Mouse (Mus musculus) small intestine, adult 10 weeks (tissue): ENCODE results near the gene Pgap2. TPM values are rescaled to one million over a fixed set of nuclear protein-coding genes. Genes with fewer than 3 reads are reported as not detected.

ENCODE experiments used
- polyA plus RNA-seq: library from polyadenylated mRNA; stranded (reverse); fragments of 350-450 nt; fragmentation: Illumina TruSeq; extraction: RNeasy Lipid Tissue Mini Kit (QIAGEN cat#74804); gene quantifications from one replicate; pipeline ENCODE4 v1.2.3, GENCODE M21; 2014; ENCODE audit warnings: low replicate concordance

Gene Pgap2
- polyA plus RNA-seq, result 27.7 TPM

GRCm38 (mm10) chr7:102209756-102210721 is at the start of gene Pgap2, which contains the start of gene Nup98:
TSS of gene Pgap2 (plus strand) at chr7:102210208.
TSS of gene Nup98 (minus strand) at chr7:102210176.

GRCm38 (mm10) chr7:102255954-102256353 is 45.9 kb downstream of the Pgap2 start, which contains the start of gene Rhog:
TSS of gene Rhog (minus strand) at chr7:102256054.

GRCm38 (mm10) chr7:102267601-102268394 is 57.8 kb downstream of the Pgap2 start, which contains the start of gene Stim1:
TSS of gene Stim1 (plus strand) at chr7:102267806.

Other genes with a start within 250 kb of the Pgap2 start
- 12.4 TPM for gene Il18bp, start 191.5 kb upstream of the Pgap2 start, polyA plus RNA-seq
- gene Rnf121, start 144.7 kb upstream of the Pgap2 start, polyA plus RNA-seq, result 23.8 TPM
- gene Xndc1, start 144.7 kb upstream of the Pgap2 start, polyA plus RNA-seq, result 11.6 TPM
- 0.11 TPM for gene Xntrpc, start 144.5 kb upstream of the Pgap2 start, polyA plus RNA-seq
- not detected for gene Trpc2, start 127.1 kb upstream of the Pgap2 start, polyA plus RNA-seq
- not detected for gene Art1, start 108.5 kb upstream of the Pgap2 start, polyA plus RNA-seq
- gene Art5, start 100.7 kb upstream of the Pgap2 start, polyA plus RNA-seq, result not detected
- gene Chrna10, start 93.4 kb upstream of the Pgap2 start, polyA plus RNA-seq, result not detected
- gene Nup98, start within 50 bp of the Pgap2 start, polyA plus RNA-seq, result 29.9 TPM
- gene Rhog, start 45.8 kb downstream of the Pgap2 start, polyA plus RNA-seq, result 1.5 TPM
- 4.9 TPM for gene Stim1, start 57.6 kb downstream of the Pgap2 start, polyA plus RNA-seq
- 35.8 TPM for gene Rrm1, start 231.5 kb downstream of the Pgap2 start, polyA plus RNA-seq